Mouse (Mus musculus) forebrain, embryonic 16.5 days (tissue): Measurements from ENCODE around the gene Akap8l. TPM values are rescaled to one million over a fixed set of nuclear protein-coding genes. Genes with fewer than 3 reads are reported as not detected.

Experiments
- ATAC-seq: fragments of 200-750 bp; cut with Nextera tagmentation; 2 replicates; pipeline ENCODE4 v1.8.0; 2017; ENCODE audit warnings: mild to moderate bottlenecking, moderate library complexity
- H3K27ac ChIP-seq: fragments of 300-500 bp; sonication (generic); 2 replicates; pipeline ENCODE4 v1.5.1; 2014; ENCODE audit warnings: low read length, control low read depth
- H3K27me3 ChIP-seq: fragments of 300-500 bp; sonication (generic); replicated peaks from 2 replicates; pipeline ENCODE4 v1.6.1; 2014; ENCODE audit warnings: low read length; ENCODE audit not compliant: control insufficient read depth, insufficient read depth
- H3K36me3 ChIP-seq: fragments of 300-500 bp; sonication (generic); 2 replicates; pipeline ENCODE4 v1.6.1; 2014; ENCODE audit not compliant: control insufficient read depth, insufficient read depth
- H3K4me1 ChIP-seq: fragments of 300-500 bp; sonication (generic); replicated peaks from 2 replicates; pipeline ENCODE4 v1.6.1; 2014; ENCODE audit warnings: low read length; ENCODE audit not compliant: control insufficient read depth, insufficient read depth
- H3K4me2 ChIP-seq: fragments of 300-500 bp; sonication (generic); 2 replicates; pipeline ENCODE4 v1.6.1; 2014; ENCODE audit warnings: mild to moderate bottlenecking, low read length, control low read depth
- H3K4me3 ChIP-seq: fragments of 300-500 bp; sonication (generic); replicated peaks from 2 replicates; pipeline ENCODE4 v1.5.1; 2014; ENCODE audit warnings: mild to moderate bottlenecking, low read length, control low read depth
- H3K9ac ChIP-seq: fragments of 300-500 bp; sonication (generic); replicated peaks from 2 replicates; pipeline ENCODE4 v1.6.1; 2014; ENCODE audit warnings: low read depth, low read length, control low read depth
- H3K9me3 ChIP-seq: fragments of 300-500 bp; sonication (generic); 2 replicates; pipeline ENCODE4 v1.6.1; 2016; ENCODE audit warnings: low read length; ENCODE audit not compliant: control insufficient read depth
- WGBS: fragments of 180-500 bp; shearing (Covaris S2); extraction: QIAGEN DNeasy Blood & Tissue Kit; methylation state at CpG from one replicate; pipeline ENCODE4 v1.1.7; 2014; 5-methylcytosine and 5-hydroxymethylcytosine counted together
- polyA plus RNA-seq: library from polyadenylated mRNA; unstranded; fragments of >200 nt; fragmentation: Nextera tagmentation; extraction: Ambion mirVana; gene quantifications from 2 replicates; pipeline ENCODE4 v1.2.1, GENCODE M21; 2015

The Akap8l gene
- polyA plus RNA-seq, 1 experiment from 2014 or later: 164 TPM

DNA sequence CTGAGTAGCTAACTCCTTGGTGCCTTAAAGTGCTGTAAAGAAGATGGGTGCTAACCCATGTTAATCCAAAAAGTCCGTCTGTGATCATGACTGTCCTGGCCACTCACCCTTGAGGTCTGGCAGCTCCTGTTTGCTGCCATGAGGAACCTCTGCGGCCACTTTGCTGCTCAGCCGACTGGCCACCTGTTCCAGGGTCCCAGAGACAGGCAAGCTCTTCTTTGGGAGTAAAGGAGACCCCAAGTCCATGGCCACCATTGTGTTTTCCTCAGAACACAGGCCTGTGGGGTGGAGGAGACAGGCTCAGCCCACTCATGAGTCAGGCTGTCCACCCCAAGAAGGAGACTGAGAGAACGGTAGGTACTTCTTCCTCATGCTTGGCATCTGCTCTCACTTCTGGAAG lies 12.3 kb upstream of the Akap8l start:
- Histone ChIP-seq H3K4me2 (peak overlapping the region; percentile 95), H3K27ac (no peak overlapping the region), H3K27me3 (no peaks in the 10 kb centered on the region), H3K4me1 (peaks cover 20% of the 10 kb centered on the region), H3K9ac (no peak overlapping the region), H3K36me3 (peaks cover 37% of the 10 kb centered on the region), H3K9me3 (no peaks in the 10 kb centered on the region), H3K4me3 (no peak overlapping the region)
- ATAC-seq: no peak
- 81% methylated on average over 4 of the region's 4 CpGs for WGBS

DNA sequence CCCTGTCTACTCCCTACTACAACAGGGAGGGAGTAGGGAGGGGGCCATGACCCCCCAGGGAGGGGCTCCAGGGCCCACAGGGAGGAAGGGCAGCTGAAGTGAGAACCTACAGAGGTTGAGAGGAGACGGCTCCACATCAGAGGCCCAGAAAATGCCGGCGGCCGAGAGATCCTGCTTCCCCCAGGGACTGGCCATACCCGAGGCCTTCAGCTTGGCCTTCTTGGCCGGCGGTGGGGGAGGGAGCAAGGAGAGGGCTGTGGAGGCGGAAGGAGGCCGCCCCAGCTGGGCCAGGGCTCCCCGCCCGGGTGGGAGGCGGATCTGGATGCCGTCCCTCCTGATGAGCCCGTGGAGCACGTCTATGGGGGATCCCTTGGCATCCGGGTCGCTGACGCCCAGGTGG lies 9.5 kb upstream of the Akap8l start:
- Histone ChIP-seq H3K4me1 (peaks cover 19% of the 10 kb centered on the region), H3K27me3 (no peaks in the 10 kb centered on the region), H3K27ac (no peak overlapping the region), H3K9ac (no peak overlapping the region), H3K4me2 (no peak overlapping the region), H3K9me3 (no peaks in the 10 kb centered on the region), H3K4me3 (no peak overlapping the region), H3K36me3 (peaks cover 55% of the 10 kb centered on the region)
- ATAC-seq: no peak
- WGBS: 84% methylated on average over 18 of the region's 18 CpGs

DNA sequence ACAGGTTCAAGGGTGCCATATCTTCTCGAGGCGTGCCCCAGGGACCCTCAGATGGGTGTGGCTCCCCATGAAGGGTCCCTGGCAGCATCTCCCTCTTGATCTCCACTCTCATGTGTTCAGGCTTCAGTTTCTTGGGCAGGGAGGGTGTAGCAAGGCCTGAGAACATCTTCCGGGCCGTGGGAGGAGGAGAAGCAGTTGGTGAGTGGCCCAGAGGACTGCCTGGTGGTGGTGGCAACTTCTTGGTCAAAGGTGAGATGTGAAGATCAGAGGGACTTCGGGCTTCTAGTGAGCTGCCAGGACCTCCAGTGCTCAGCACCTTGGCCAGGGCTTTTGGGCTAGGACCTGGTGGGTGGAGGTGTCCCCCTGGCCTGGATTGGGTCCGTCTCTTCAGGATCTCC lies 8.5 kb upstream of the Akap8l start:
- Histone ChIP-seq H3K27ac (no peak overlapping the region), H3K4me3 (no peak overlapping the region), H3K27me3 (no peaks in the 10 kb centered on the region), H3K9me3 (no peaks in the 10 kb centered on the region), H3K4me1 (peaks cover 22% of the 10 kb centered on the region), H3K36me3 (peaks cover 59% of the 10 kb centered on the region), H3K9ac (no peak overlapping the region), H3K4me2 (no peak overlapping the region)
- 93% methylated on average over 6 of the region's 6 CpGs for WGBS
- no peak for ATAC-seq

DNA sequence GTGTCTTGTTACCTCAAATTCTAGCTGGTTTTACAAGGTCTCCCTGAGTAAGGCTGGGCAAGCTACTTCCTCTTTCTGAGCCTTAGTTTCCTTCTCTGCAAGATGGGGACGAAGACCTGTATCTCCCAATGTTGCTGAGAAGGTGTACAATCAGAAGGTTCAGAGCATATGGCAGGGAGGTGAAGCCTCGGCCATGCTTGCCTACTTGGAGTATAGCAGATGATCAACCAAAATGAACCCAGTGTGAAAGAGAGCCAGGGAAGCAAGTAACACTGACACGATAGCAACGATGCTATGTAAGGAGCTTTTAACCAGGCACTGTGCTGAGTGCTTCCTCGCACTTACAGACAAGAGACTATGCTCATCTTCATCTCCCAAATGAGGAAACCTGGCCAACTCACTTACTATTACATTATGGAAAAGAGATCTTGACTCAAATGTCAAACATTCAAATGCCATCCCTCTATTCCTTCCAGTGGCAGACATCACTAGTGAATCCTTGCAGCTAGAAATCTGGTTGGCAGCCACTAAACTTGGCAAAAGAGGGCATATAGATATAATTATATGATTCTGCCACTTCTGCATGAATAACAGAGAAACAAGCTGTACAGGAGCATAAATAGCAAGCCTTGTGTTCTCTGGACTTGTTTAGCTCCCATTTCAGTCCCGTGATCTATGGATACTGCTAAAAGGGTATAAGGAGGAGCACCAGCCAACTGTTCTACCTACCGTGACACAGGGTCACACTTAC lies 8.0 kb upstream of the Akap8l start:
- WGBS: 91% methylated on average over 7 of the region's 7 CpGs
- no peak overlapping the region for H3K9ac ChIP-seq
- H3K9me3 ChIP-seq: no peaks in the 10 kb centered on the region

DNA sequence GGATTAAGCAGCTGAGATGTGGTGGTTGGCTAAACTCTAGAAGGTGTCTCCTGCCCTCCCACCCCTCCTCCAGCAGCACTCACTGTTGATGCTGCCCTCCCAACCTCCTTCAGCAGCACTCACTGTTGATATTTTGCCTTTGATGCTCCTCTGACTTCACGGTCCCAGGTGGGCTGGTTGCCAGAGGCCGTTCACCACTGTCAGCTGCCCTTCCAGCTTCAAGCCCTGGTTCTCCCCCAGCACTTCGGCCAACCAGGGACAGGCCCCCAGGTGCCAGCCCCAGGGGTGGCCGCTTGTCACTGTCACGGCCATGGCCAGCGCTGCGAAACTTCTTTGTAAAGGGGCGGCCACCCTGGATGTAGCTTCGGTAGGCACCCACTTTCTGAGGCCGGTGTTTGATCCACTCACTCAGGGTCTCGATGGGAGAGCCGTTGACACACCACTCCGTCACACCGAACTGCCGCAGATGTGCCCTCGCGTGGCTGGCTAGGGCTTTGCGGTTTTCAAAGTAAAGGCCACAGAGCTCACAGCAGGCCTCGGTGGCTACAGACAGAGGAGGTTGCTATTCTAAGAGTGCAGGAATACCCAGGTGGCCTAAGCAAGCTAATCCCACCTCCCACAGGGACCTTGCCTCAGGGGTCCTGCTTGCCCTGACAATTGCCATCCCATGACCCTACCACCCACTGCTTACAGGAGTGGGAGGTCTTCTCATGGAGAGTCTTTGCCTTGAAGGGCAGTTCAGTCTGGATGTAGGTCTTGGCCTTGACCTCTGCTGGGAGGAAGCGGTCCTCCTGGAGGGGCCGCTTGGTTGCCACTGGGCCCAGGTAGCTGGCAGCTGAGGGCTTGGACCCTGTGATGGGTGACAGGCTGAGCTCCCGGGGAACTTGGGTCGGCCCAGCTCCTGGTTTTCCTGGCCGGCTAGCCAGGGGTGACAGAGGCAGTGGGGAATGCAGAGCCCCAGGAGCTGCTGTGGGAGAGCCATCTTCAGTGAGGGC lies 6.7 kb upstream of the Akap8l start:
- ATAC-seq: no peak

More for the DNA sequence above, 8.0 kb upstream of the Akap8l start:
- ATAC-seq: no peak
- peaks cover 23% of the 10 kb centered on the region for H3K4me1 ChIP-seq
- H3K27ac ChIP-seq: no peak overlapping the region
- peaks cover 61% of the 10 kb centered on the region for H3K36me3 ChIP-seq
- H3K27me3 ChIP-seq: no peaks in the 10 kb centered on the region
- no peak overlapping the region for H3K4me2 ChIP-seq
- no peak overlapping the region for H3K4me3 ChIP-seq

DNA sequence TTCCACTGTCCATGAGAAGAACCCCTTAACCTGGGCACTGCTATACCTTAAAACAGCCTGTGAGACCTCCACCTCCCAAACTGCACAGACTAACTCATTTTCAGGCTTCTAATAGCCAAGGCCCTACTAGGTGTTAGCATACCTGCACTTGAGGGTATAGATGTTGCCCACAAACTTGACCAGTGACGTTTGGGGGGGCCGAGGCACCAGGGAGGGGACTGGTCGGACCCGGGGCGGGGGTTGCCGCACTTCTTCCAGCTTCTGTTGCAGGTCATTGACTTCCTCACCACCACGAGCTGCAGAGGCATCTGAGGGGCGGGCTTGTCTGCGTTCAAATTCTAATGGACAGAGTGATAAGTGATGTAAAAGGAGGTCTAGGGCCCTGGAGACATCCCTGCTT lies 5.9 kb upstream of the Akap8l start:
- H3K27me3 ChIP-seq: no peaks in the 10 kb centered on the region
- no peaks in the 10 kb centered on the region for H3K9me3 ChIP-seq
- no peak overlapping the region for H3K4me2 ChIP-seq
- no peak overlapping the region for H3K4me3 ChIP-seq
- ATAC-seq: no peak
- no peak overlapping the region for H3K9ac ChIP-seq
- H3K27ac ChIP-seq: no peak overlapping the region
- 88% methylated on average over 9 of the region's 9 CpGs for WGBS
- peaks cover 57% of the 10 kb centered on the region for H3K36me3 ChIP-seq
- H3K4me1 ChIP-seq: peaks cover 11% of the 10 kb centered on the region

More for the DNA sequence above, 6.7 kb upstream of the Akap8l start:
- no peak overlapping the region for H3K27ac ChIP-seq
- H3K4me1 ChIP-seq: peaks cover 13% of the 10 kb centered on the region
- peaks cover 61% of the 10 kb centered on the region for H3K36me3 ChIP-seq
- WGBS: 85% methylated on average over 24 of the region's 24 CpGs
- H3K9ac ChIP-seq: no peak overlapping the region
- no peaks in the 10 kb centered on the region for H3K27me3 ChIP-seq
- no peak overlapping the region for H3K4me3 ChIP-seq
- H3K4me2 ChIP-seq: no peak overlapping the region
- H3K9me3 ChIP-seq: no peaks in the 10 kb centered on the region

DNA sequence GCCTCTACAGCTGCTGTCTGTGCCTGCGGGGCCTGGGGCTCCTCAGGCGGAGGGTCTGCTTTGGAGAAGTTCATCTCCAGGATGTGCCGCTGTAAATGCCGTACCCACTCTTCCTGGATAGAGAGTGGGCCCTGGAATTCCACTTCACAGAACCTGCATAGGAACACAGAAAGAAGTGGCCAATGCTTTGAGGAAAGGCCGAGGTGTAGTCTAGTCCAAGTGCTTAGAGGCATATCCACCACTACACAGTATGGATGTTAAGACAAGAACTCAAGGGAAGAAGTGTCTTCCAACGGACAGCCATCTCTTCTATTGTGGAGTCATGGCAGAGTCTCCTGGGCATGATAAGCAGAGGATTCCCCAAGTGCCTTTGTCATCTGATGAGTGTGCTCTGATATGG lies 4.6 kb upstream of the Akap8l start:
- Histone ChIP-seq H3K4me2 (no peak overlapping the region), H3K36me3 (peaks cover 49% of the 10 kb centered on the region), H3K9ac (no peak overlapping the region), H3K27ac (no peak overlapping the region), H3K4me3 (no peak overlapping the region), H3K9me3 (no peaks in the 10 kb centered on the region), H3K4me1 (peaks cover 13% of the 10 kb centered on the region), H3K27me3 (no peaks in the 10 kb centered on the region)
- no peak for ATAC-seq
- WGBS: 93% methylated on average over 6 of the region's 6 CpGs

DNA sequence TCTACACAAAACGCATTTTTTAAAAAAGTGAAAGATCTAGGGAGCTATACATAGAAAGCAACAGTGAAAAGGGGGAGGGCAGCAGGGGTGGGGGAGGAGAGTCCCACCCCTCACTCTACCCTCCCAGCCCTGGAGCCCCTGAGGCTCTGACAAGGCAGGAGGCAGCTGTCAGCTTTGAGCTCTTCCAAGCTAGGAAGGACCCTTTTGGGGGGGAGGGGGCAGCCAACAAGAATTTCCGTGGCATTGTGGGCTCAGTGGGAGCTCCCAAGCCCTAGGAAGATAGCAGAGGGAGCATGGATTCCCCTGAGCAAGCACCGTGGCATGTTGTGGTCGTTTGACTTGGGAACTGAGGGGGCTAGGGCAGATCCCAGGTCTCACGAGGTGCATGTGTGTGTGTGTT lies 3.8 kb upstream of the Akap8l start:
- Histone ChIP-seq H3K36me3 (peaks cover 42% of the 10 kb centered on the region), H3K4me1 (peaks cover 20% of the 10 kb centered on the region), H3K27me3 (no peaks in the 10 kb centered on the region), H3K27ac (peak overlapping the region; percentile 51), H3K4me2 (no peak overlapping the region), H3K9ac (peak overlapping the region; percentile 16; the same call in 1 of the 2 replicates), H3K4me3 (no peak overlapping the region), H3K9me3 (no peaks in the 10 kb centered on the region)
- WGBS: 60% methylated on average over 5 of the region's 5 CpGs
- ATAC-seq: no peak

DNA sequence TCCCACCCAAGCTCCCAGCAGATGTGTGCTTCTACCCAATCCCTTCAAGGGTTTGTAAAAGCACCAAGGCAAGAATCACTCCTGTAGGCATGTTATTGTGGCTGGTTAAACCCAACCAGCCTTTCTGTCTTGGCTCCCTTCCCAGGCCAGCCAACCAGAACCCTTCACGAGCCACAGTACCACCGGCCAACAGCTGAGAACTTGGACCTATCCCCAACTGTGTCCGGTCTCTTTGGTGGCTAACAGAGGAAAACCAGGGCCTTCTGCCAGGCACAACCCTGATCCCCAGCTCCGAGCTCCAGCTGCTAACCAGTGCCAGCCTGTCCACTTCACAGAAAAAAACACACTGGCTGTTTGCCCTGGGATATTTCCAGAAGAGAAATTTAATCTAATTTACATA lies 3.3 kb upstream of the Akap8l start:
- no peaks in the 10 kb centered on the region for H3K9me3 ChIP-seq
- H3K27ac ChIP-seq: peak overlapping the region; percentile 37
- H3K4me3 ChIP-seq: no peak overlapping the region
- peak; percentile 19 for ATAC-seq
- peaks cover 37% of the 10 kb centered on the region for H3K36me3 ChIP-seq
- H3K27me3 ChIP-seq: no peaks in the 10 kb centered on the region
- H3K4me1 ChIP-seq: peaks cover 25% of the 10 kb centered on the region
- WGBS: 23% methylated on average over 4 of the region's 4 CpGs
- H3K9ac ChIP-seq: no peak overlapping the region
- no peak overlapping the region for H3K4me2 ChIP-seq
